Mouse (Mus musculus): ENCODE results near the gene Znfx1.
A peak's percentile ranks its signal among the peaks of the same experiment; 100 is the strongest.

Gene Znfx1

DNA sequence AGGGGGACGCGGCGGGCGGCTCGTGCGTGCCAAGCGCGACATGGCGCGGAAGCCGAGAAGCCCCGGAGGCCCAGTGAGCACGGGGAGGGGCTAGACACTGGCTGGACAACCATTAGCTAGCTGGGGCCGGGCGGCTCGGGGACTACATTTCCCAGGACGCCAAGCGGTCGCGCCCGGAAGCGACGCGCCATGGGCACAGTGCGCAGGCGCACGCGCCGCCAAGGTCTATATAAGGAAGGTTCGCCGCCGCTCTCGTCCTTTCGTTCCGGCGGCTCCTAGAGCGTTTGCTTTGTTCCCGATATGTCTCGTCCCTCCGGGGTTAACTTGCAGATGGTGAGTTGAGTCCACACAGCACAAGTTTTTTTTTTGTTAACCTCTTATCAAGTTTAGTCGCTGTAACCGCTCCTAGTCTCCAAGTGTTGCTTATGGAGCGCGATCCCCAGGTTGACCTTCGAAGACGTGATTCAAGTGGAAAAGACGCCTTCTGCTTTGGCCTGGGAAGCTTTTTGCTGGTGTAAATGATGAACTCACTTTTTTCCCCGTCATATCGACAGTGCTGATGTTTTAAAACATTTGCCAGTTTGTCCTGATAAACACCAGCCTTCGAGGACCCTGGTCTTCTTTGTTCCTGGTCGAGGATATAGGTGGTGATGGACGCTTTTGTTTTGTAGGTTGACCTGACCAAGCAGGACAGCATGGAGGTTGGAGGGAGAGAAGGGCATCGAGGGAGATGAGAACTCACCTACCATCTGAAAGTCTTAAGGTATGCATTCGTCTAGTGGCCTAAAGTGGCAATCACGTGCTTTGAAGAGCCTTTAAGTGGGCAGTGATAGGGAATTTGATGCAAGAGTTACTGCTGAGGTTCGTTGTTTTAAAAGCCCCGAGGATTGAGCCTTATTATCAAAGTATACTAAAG lies at the start of gene Znfx1:
TSS of gene Znfx1 (minus strand) at position 51 of the 916 bp plus-strand sequence.
- peak; percentile 98 for DNase-seq

GRCm38 (mm10) chr2:167112259-167112658 lies 49.4 kb upstream of the Znfx1 start:
- no peak for DNase-seq

GRCm38 (mm10) chr2:167109506-167109905 lies 46.7 kb upstream of the Znfx1 start:
- no peak for DNase-seq

- DNase-seq, result no peak
Measured at GRCm38 (mm10) chr2:167103546-167103945, 40.7 kb upstream of the Znfx1 start.

- DNase-seq, result peak; percentile 58 to 67
Measured at GRCm38 (mm10) chr2:167101743-167102441, 39.1 kb upstream of the Znfx1 start.

DNA sequence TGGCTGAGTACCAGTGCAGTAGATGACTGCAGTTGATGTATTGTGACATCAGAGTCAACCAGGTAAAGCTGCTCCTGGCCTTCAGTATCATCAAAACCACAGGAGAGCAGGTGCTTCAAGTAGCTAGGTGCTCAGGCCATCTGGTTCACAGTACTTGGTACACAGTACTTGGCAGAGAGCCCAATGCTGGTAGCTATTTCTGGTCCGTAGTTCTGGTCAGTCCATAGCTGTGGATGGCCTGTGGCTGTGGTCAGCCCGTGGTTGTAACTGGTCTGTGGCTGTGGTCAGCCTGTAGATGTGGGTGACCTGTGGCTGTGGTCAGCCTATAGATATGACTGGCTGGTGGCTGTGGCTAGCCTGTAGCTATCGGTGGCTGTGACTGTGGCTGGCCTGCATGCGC lies 31.9 kb upstream of the Znfx1 start:
- no peak for DNase-seq

- DNase-seq, result peak in 1 of 2 experiments; percentile 32
Measured at GRCm38 (mm10) chr2:167093171-167093900, 30.5 kb upstream of the Znfx1 start.

GRCm38 (mm10) chr2:167090271-167090670 lies 27.5 kb upstream of the Znfx1 start:
- no peak for DNase-seq

DNA sequence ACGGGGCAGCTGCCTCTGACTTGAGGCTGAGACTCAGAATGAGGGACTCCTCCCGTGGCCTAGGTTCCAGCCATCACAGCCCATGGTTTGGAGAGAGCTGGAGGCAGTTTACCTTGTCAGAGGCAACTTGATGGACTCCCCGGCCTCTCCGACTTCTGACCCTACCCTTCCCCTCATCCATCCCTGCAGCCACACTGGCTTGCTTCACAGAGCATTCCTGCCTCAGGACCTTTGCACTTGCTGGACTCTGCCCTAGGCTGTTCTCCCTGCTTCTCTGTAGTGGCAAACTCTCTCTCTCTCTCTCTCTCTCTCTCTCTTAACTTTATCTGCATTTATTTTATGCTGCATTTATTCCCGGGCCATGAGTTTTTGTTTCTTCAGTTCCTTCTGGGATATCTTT lies 24.0 kb upstream of the Znfx1 start:
- DNase-seq, result no peak

DNA sequence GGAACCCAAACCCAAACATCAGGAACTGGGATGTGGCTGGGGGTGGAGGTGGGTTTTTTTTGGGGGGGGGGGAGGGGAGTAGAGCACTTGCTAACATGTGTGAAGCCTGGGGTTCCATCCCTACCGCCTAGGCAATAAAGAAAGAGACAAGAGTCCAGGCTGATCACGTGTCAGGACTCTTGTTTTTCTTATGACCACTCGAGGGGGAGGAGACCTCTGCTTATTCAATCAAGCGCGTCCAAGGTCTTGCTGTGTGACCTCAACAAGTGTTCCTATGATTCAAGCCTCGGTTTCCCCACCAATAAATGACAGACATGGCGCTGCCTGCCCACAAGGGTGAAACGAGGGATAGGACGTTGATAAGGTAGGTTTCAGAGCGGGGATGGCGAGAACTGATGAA lies 23.3 kb upstream of the Znfx1 start:
- DNase-seq, result no peak

DNA sequence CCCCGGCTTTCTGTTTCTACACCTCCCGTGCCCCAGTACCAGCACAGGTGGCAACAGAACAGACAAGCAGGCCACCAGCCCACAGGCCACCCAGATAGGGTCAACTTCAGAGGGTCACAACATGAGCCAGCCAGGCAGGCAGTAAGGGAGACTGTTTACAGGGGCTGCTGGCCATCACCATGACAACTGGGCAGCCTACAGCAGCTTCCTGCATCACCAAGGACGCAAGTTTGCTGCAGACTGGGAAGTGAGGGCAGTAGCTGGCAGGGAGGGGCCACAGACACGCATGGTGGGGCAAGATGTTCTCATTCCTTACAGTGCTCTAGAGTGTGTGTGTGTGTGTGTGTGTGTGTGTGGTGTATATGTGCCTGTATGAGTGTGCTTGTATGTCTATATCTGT lies 18.8 kb upstream of the Znfx1 start:
- DNase-seq, result peak; percentile 40 to 68

DNA sequence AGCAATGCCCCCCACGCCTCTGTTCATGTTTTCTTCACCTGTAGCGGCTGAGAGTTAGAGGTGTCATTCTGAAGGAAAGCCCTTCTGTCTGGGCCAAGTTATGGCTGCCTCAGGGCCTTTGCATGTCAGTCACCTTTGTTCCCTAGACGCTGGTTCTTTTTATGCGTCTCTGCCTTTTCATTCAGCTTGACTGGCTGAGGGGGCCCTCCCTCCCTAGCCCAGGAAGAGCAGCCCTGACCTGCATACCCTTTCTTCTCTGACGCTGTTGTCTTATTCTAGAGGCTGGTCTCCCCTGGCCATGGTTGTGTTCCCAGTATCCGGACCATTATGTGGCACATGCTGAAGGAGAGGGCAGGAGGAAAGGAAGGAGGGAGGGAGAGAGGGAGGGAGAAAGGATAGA lies 18.3 kb upstream of the Znfx1 start:
- DNase-seq, result no peak

- no peak for DNase-seq
Measured at GRCm38 (mm10) chr2:167080387-167080786, 17.6 kb upstream of the Znfx1 start.

GRCm38 (mm10) chr2:167079535-167080257 lies 16.9 kb upstream of the Znfx1 start:
- peak in 1 of 2 experiments; percentile 55 for DNase-seq

GRCm38 (mm10) chr2:167078931-167079495 lies 16.2 kb upstream of the Znfx1 start:
- no peak for DNase-seq

- DNase-seq, result no peak
Measured at GRCm38 (mm10) chr2:167078486-167078885, 15.7 kb upstream of the Znfx1 start.

DNA sequence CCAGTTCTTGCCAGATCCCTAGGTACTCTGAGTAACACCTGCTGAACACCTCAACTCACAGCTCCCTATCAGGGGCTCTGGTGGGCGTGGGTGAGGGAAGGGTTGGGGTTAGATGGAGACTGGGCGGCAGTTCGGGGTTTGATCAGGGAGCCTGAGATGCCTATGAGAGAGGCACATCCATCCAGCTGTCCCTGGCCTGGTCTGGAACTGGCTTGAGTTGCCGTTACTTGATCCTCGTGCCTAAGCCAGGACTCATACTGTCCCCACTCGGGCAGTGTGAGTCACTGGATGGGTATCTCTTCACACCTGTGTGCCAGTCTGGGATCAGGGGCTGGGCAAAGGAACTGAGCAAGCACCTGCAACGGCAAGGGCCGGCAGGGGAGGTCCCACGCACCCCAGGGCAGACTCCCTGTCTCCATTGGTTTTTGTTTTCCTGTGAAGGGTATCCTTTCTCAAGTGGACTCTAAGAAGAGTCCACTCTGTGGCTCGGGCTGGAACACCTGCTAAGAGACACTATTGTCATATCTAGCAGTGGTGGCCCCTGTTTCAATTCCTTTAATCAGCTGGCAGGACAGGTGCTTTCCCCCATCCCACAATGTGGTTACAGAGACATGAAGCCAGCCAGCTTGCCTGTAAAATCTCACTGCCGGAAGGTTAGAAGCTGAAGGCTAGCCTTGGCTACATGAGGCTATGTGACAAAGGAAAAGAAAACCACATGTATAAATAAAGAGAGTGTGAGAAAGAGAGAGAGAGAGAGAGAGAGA lies 14.6 kb upstream of the Znfx1 start:
- DNase-seq, result no peak

- no peak for DNase-seq
Measured at GRCm38 (mm10) chr2:167076759-167077158, 13.9 kb upstream of the Znfx1 start.

GRCm38 (mm10) chr2:167076352-167076751 lies 13.5 kb upstream of the Znfx1 start:
- no peak for DNase-seq

DNA sequence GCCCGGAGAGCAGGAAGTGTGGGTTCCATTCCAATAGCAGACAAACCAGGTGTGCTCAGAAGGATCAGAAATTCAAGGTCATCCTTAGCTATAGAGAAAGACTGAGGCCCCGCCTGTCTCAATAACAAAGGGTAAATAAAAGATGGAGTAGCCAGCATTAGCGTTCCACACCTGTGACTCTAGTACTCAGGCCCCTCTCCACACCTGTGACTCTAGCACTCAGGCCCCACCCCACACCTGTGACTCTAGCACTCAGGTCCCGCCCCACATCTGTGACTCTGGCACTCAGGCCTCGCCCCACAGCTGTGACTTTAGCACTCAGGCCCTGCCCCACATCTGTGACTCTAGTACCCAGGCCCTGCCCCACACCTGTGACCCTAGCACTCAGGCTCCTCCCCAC lies 11.8 kb upstream of the Znfx1 start:
- no peak for DNase-seq

All from lung, postnatal 4 days (tissue).